Mouse (Mus musculus): Measurements from ENCODE around the gene Olfr1389. TPM values are rescaled to one million over a fixed set of nuclear protein-coding genes. Genes with fewer than 3 reads are reported as not detected.
"Not testable (repeated sequence)": the region's sequence is repeated elsewhere in the genome, so short reads cannot be mapped to it uniquely, and the experiment has no call there.

Olfr1389 gene
- polyA plus RNA-seq (2011; ENCODE audit: insufficient read depth, insufficient read length, low replicate concordance, missing spikeins): not detected in 2 replicates

- no peak within 1 kb of the TSS for H3K27ac ChIP-seq (ENCODE audit: control insufficient read depth, insufficient read depth, low read depth, low read length, poor library complexity)
- no peak for TF ChIP-seq POLR2A (IDR thresholded peaks at IDR 0.05; ENCODE audit: borderline replicate concordance, control insufficient read depth, low read depth, low read length)
- TF ChIP-seq CTCF (IDR thresholded peaks at IDR 0.05; ENCODE audit: control insufficient read depth, insufficient read depth, low read length): no peak
- WGBS: 69% methylated on average over 2 of the region's 2 CpGs
- H3K4me3 ChIP-seq (replicated peaks; ENCODE audit: control insufficient read depth, low read depth, low read length): no peak within 1 kb of the TSS
- H3K4me1 ChIP-seq (ENCODE audit: control insufficient read depth, insufficient read depth, low read length): no peaks in the 10 kb centered on the region
These were observed at the start of gene Olfr1389 for GRCm38 (mm10) chr11:49422767-49423166. Gene Olfr1389, plus strand, starts transcription at chr11:49423067.

- Histone ChIP-seq H3K27ac (ENCODE audit: control insufficient read depth, insufficient read depth, low read depth, low read length, poor library complexity) (no peak overlapping the region), H3K4me3 (replicated peaks; ENCODE audit: control insufficient read depth, low read depth, low read length) (no peak overlapping the region), H3K4me1 (ENCODE audit: control insufficient read depth, insufficient read depth, low read length) (no peaks in the 10 kb centered on the region)
- TF ChIP-seq CTCF (IDR thresholded peaks at IDR 0.05; ENCODE audit: control insufficient read depth, insufficient read depth, low read length): no peak
- no peak for TF ChIP-seq POLR2A (IDR thresholded peaks at IDR 0.05; ENCODE audit: borderline replicate concordance, control insufficient read depth, low read depth, low read length)
These were observed 39.7 kb upstream of the Olfr1389 start for GRCm38 (mm10) chr11:49383133-49383532.

- H3K4me1 ChIP-seq (ENCODE audit: control insufficient read depth, insufficient read depth, low read length); H3K27ac ChIP-seq (ENCODE audit: control insufficient read depth, insufficient read depth, low read depth, low read length, poor library complexity); H3K4me3 ChIP-seq (replicated peaks; ENCODE audit: control insufficient read depth, low read depth, low read length): not testable (repeated sequence)
- 88% methylated on average over 7 of the region's 7 CpGs for WGBS
These were observed 36.7 kb upstream of the Olfr1389 start for GRCm38 (mm10) chr11:49386118-49386517.

GRCm38 (mm10) chr11:49392707-49393106 lies 30.2 kb upstream of the Olfr1389 start:
- 56% methylated on average over 1 of the region's 1 CpGs for WGBS
- H3K4me3 ChIP-seq (replicated peaks; ENCODE audit: control insufficient read depth, low read depth, low read length); H3K4me1 ChIP-seq (ENCODE audit: control insufficient read depth, insufficient read depth, low read length); H3K27ac ChIP-seq (ENCODE audit: control insufficient read depth, insufficient read depth, low read depth, low read length, poor library complexity): not testable (repeated sequence)

- TF ChIP-seq CTCF (IDR thresholded peaks at IDR 0.05; ENCODE audit: control insufficient read depth, insufficient read depth, low read length) (no peak), POLR2A (IDR thresholded peaks at IDR 0.05; ENCODE audit: borderline replicate concordance, control insufficient read depth, low read depth, low read length) (no peak)
- 68% methylated on average over 3 of the region's 3 CpGs for WGBS
- H3K4me3 ChIP-seq (replicated peaks; ENCODE audit: control insufficient read depth, low read depth, low read length): no peak overlapping the region
- H3K27ac ChIP-seq (ENCODE audit: control insufficient read depth, insufficient read depth, low read depth, low read length, poor library complexity): no peak overlapping the region
- no peaks in the 10 kb centered on the region for H3K4me1 ChIP-seq (ENCODE audit: control insufficient read depth, insufficient read depth, low read length)
These were observed 16.1 kb upstream of the Olfr1389 start for GRCm38 (mm10) chr11:49406784-49407183.

GRCm38 (mm10) chr11:49410540-49410939 lies 12.3 kb upstream of the Olfr1389 start:
- TF ChIP-seq POLR2A (IDR thresholded peaks at IDR 0.05; ENCODE audit: borderline replicate concordance, control insufficient read depth, low read depth, low read length) (no peak), CTCF (IDR thresholded peaks at IDR 0.05; ENCODE audit: control insufficient read depth, insufficient read depth, low read length) (no peak)
- Histone ChIP-seq H3K27ac (ENCODE audit: control insufficient read depth, insufficient read depth, low read depth, low read length, poor library complexity) (no peak overlapping the region), H3K4me1 (ENCODE audit: control insufficient read depth, insufficient read depth, low read length) (no peaks in the 10 kb centered on the region), H3K4me3 (replicated peaks; ENCODE audit: control insufficient read depth, low read depth, low read length) (no peak overlapping the region)
- 14% methylated on average over 1 of the region's 1 CpGs for WGBS

GRCm38 (mm10) chr11:49425257-49425927 lies 2.5 kb downstream of the Olfr1389 start:
- WGBS: 20% methylated on average over 1 of the region's 1 CpGs
- Histone ChIP-seq H3K27ac (ENCODE audit: control insufficient read depth, insufficient read depth, low read depth, low read length, poor library complexity) (no peak overlapping the region), H3K4me3 (replicated peaks; ENCODE audit: control insufficient read depth, low read depth, low read length) (no peak overlapping the region), H3K4me1 (ENCODE audit: control insufficient read depth, insufficient read depth, low read length) (no peaks in the 10 kb centered on the region)
- TF ChIP-seq CTCF (IDR thresholded peaks at IDR 0.05; ENCODE audit: control insufficient read depth, insufficient read depth, low read length) (no peak), POLR2A (IDR thresholded peaks at IDR 0.05; ENCODE audit: borderline replicate concordance, control insufficient read depth, low read depth, low read length) (no peak)

GRCm38 (mm10) chr11:49429641-49430040 lies 6.8 kb downstream of the Olfr1389 start:
- Histone ChIP-seq H3K27ac (ENCODE audit: control insufficient read depth, insufficient read depth, low read depth, low read length, poor library complexity) (no peak overlapping the region), H3K4me3 (replicated peaks; ENCODE audit: control insufficient read depth, low read depth, low read length) (no peak overlapping the region), H3K4me1 (ENCODE audit: control insufficient read depth, insufficient read depth, low read length) (no peaks in the 10 kb centered on the region)
- TF ChIP-seq CTCF (IDR thresholded peaks at IDR 0.05; ENCODE audit: control insufficient read depth, insufficient read depth, low read length) (no peak), POLR2A (IDR thresholded peaks at IDR 0.05; ENCODE audit: borderline replicate concordance, control insufficient read depth, low read depth, low read length) (no peak)
- WGBS: 81% methylated on average over 2 of the region's 2 CpGs

GRCm38 (mm10) chr11:49436411-49436810 lies 13.5 kb downstream of the Olfr1389 start, which contains the start of gene Olfr1388:
Gene Olfr1388, plus strand, starts transcription at chr11:49436624.
- no peak for TF ChIP-seq POLR2A (IDR thresholded peaks at IDR 0.05; ENCODE audit: borderline replicate concordance, control insufficient read depth, low read depth, low read length)
- TF ChIP-seq CTCF (IDR thresholded peaks at IDR 0.05; ENCODE audit: control insufficient read depth, insufficient read depth, low read length): no peak
- Histone ChIP-seq H3K27ac (ENCODE audit: control insufficient read depth, insufficient read depth, low read depth, low read length, poor library complexity) (no peak within 1 kb of the TSS), H3K4me3 (replicated peaks; ENCODE audit: control insufficient read depth, low read depth, low read length) (no peak within 1 kb of the TSS), H3K4me1 (ENCODE audit: control insufficient read depth, insufficient read depth, low read length) (no peaks in the 10 kb centered on the region)
- 35% methylated on average over 3 of the region's 3 CpGs for WGBS
